Mouse (Mus musculus) MEL (cell line): ENCODE measurements at regions not wholly inside any gene's neighbourhood (a gene's known extent, or its start where the extent isn't known, plus 50 kb on each side); places are given as distances from the start of the nearest gene placed in this dataset.

Experiments
- DNase-seq: peaks from one replicate; pipeline ENCODE4 v3.0.0; 2011; ENCODE audit warnings: low read depth, low spot score
- H3K27ac ChIP-seq: 2 replicates; pipeline ENCODE4 v1.5.1; 2012; ENCODE audit warnings: low read depth, mild to moderate bottlenecking, control low read depth, low read length, moderate library complexity; ENCODE audit not compliant: control insufficient read depth
- H3K27me3 ChIP-seq, 2 experiments: fragments of 150-350 bp in 1 of 2; sonication (generic) in 1 of 2; 2 replicates each; pipeline ENCODE4 v1.6.1; 2012; ENCODE audit warnings: low read length in 2 of 2, mild to moderate bottlenecking in 2 of 2, improper control_type of control experiment in 1 of 2, moderate library complexity in 1 of 2; ENCODE audit not compliant: insufficient read depth in 2 of 2, control insufficient read depth in 1 of 2
- H3K36me3 ChIP-seq, 2 experiments: 2 replicates each; pipeline ENCODE4 v1.6.1; 2012 to 2014; ENCODE audit warnings: low read length in 2 of 2, improper control_type of control experiment in 1 of 2, inconsistent platforms in 1 of 2, mild to moderate bottlenecking in 1 of 2; ENCODE audit not compliant: insufficient read depth in 2 of 2, control insufficient read depth in 1 of 2
- H3K4me1 ChIP-seq, 2 experiments: fragments of 150-350 bp in 1 of 2; sonication (generic) in 1 of 2; 2 replicates each; pipeline ENCODE4 v1.6.1; 2012; ENCODE audit warnings: low read length in 2 of 2, improper control_type of control experiment in 1 of 2, mild to moderate bottlenecking in 1 of 2; ENCODE audit not compliant: insufficient read depth in 2 of 2, control insufficient read depth in 1 of 2
- H3K4me3 ChIP-seq, 2 experiments: fragments of 150-350 bp in 1 of 2; sonication (generic) in 1 of 2; 2 replicates each; pipeline ENCODE4 v1.5.1; 2012; ENCODE audit warnings: low read depth in 2 of 2, low read length in 2 of 2, mild to moderate bottlenecking in 2 of 2, moderate library complexity in 2 of 2, control low read depth in 1 of 2, improper control_type of control experiment in 1 of 2; ENCODE audit not compliant: control insufficient read depth in 1 of 2, insufficient read depth in 1 of 2
- H3K79me2 ChIP-seq: 2 replicates; pipeline ENCODE4 v1.6.1; 2012; ENCODE audit warnings: mild to moderate bottlenecking, low read length, moderate library complexity; ENCODE audit not compliant: control insufficient read depth, poor library complexity, insufficient read depth
- H3K9ac ChIP-seq: 2 replicates; pipeline ENCODE4 v1.6.1; 2012; ENCODE audit warnings: low read depth, mild to moderate bottlenecking, control low read depth, low read length, moderate library complexity; ENCODE audit not compliant: control insufficient read depth, poor library complexity, severe bottlenecking
- H3K9me3 ChIP-seq: fragments of 150-350 bp; sonication (generic); replicated peaks from 2 replicates; pipeline ENCODE4 v1.6.1; 2012; ENCODE audit warnings: mild to moderate bottlenecking, low read length, improper control_type of control experiment, moderate library complexity; ENCODE audit not compliant: insufficient read depth
- BHLHE40 ChIP-seq: IDR thresholded peaks from 2 replicates; pipeline ENCODE4 v1.6.1; 2012; ENCODE audit warnings: low read depth, mild to moderate bottlenecking, inconsistent platforms, low read length, improper control_type of control experiment, borderline replicate concordance
- CHD1 ChIP-seq: IDR thresholded peaks from 2 replicates; pipeline ENCODE4 v1.6.1; 2012; ENCODE audit warnings: low read depth, mild to moderate bottlenecking, inconsistent platforms, low read length, improper control_type of control experiment
- CTCF ChIP-seq, 3 experiments: IDR thresholded peaks in 2 of 3; conservative IDR thresholded peaks in 1 of 3; 2 replicates each; pipeline ENCODE4 v1.5.1; 2011 to 2012; ENCODE audit warnings: low read length in 3 of 3, low read depth in 2 of 3, mild to moderate bottlenecking in 2 of 3, improper control_type of control experiment in 1 of 3, inconsistent platforms in 1 of 3, mixed read lengths in 1 of 3, moderate library complexity in 1 of 3; ENCODE audit not compliant: control insufficient read depth in 1 of 3, insufficient read depth in 1 of 3, poor library complexity in 1 of 3, severe bottlenecking in 1 of 3
- E2F4 ChIP-seq: IDR thresholded peaks from 2 replicates; pipeline ENCODE4 v1.6.1; 2011; ENCODE audit warnings: low read depth, low read length, improper control_type of control experiment, borderline replicate concordance
- GABPA ChIP-seq: IDR thresholded peaks from 2 replicates; pipeline ENCODE4 v1.6.1; 2012; ENCODE audit warnings: low read depth, mild to moderate bottlenecking, inconsistent platforms, low read length, improper control_type of control experiment, moderate library complexity
- HCFC1 ChIP-seq: IDR thresholded peaks from 2 replicates; pipeline ENCODE4 v1.6.1; 2012; ENCODE audit warnings: low read depth, mild to moderate bottlenecking, inconsistent platforms, low read length, improper control_type of control experiment, moderate library complexity
- KAT2A ChIP-seq: conservative IDR thresholded peaks from 2 replicates; pipeline ENCODE4 v1.6.1; 2012; ENCODE audit warnings: low read depth, low read length, improper control_type of control experiment, inconsistent platforms
- MYB ChIP-seq: IDR thresholded peaks from 2 replicates; pipeline ENCODE4 v1.6.1; 2011; ENCODE audit warnings: mild to moderate bottlenecking, low read depth, low read length, improper control_type of control experiment
- MYC ChIP-seq: IDR thresholded peaks from 2 replicates; pipeline ENCODE4 v1.6.1; 2011; ENCODE audit warnings: low read depth, mild to moderate bottlenecking, low read length, improper control_type of control experiment, moderate library complexity
- NELFE ChIP-seq: IDR thresholded peaks from 2 replicates; pipeline ENCODE4 v1.6.1; 2011; ENCODE audit warnings: low read depth, low read length, improper control_type of control experiment
- POLR2A ChIP-seq, 2 experiments: IDR thresholded peaks; 2 replicates each; pipeline ENCODE4 v1.6.1; 2011 to 2012; ENCODE audit warnings: low read length in 2 of 2, mild to moderate bottlenecking in 2 of 2, control low read depth in 1 of 2, improper control_type of control experiment in 1 of 2, low read depth in 1 of 2, moderate library complexity in 1 of 2; ENCODE audit not compliant: control insufficient read depth in 1 of 2, insufficient read depth in 1 of 2, poor library complexity in 1 of 2
- RCOR1 ChIP-seq: IDR thresholded peaks from 2 replicates; pipeline ENCODE4 v1.6.1; 2012; ENCODE audit warnings: low read depth, mild to moderate bottlenecking, inconsistent platforms, low read length, improper control_type of control experiment
- USF1 ChIP-seq: IDR thresholded peaks from 2 replicates; pipeline ENCODE4 v1.6.1; 2014; ENCODE audit warnings: low read depth, mild to moderate bottlenecking, inconsistent platforms, low read length, improper control_type of control experiment, moderate library complexity
- USF2 ChIP-seq, 2 experiments: IDR thresholded peaks; 2 replicates each; pipeline ENCODE4 v1.6.1; 2011 to 2012; ENCODE audit warnings: improper control_type of control experiment in 2 of 2, low read length in 2 of 2, borderline replicate concordance in 1 of 2, inconsistent platforms in 1 of 2, low read depth in 1 of 2, mild to moderate bottlenecking in 1 of 2; ENCODE audit not compliant: insufficient read depth in 1 of 2
- ZKSCAN1 ChIP-seq: IDR thresholded peaks from 2 replicates; pipeline ENCODE4 v1.6.1; 2012; ENCODE audit warnings: low read depth, mild to moderate bottlenecking, inconsistent platforms, low read length, improper control_type of control experiment, moderate library complexity
- ZMIZ1 ChIP-seq: IDR thresholded peaks from 2 replicates; pipeline ENCODE4 v1.6.1; 2012; ENCODE audit warnings: low read depth, mild to moderate bottlenecking, inconsistent platforms, low read length, improper control_type of control experiment, moderate library complexity

GRCm38 (mm10) chr8:86164818-86165217 lies 324.1 kb downstream of the Phkb start:
- no peaks in the 10 kb centered on the region for H3K9me3 ChIP-seq

GRCm38 (mm10) chr8:86159074-86159783 lies 318.5 kb downstream of the Phkb start:
- Histone ChIP-seq H3K36me3 (no peaks in the 10 kb centered on the region), H3K27ac (no peak overlapping the region), H3K4me3 (no peak overlapping the region), H3K79me2 (no peaks in the 10 kb centered on the region), H3K9ac (no peak overlapping the region), H3K9me3 (no peaks in the 10 kb centered on the region), H3K4me1 (no peaks in the 10 kb centered on the region), H3K27me3 (no peaks in the 10 kb centered on the region)
- no peak for TF ChIP-seq ZKSCAN1
- DNase-seq = no peak

More at GRCm38 (mm10) chr8:86164818-86165217, 324.1 kb downstream of the Phkb start:
- H3K79me2 ChIP-seq = no peaks in the 10 kb centered on the region
- no peak overlapping the region for H3K9ac ChIP-seq
- H3K4me1 ChIP-seq = no peaks in the 10 kb centered on the region
- TF ChIP-seq NELFE (no peak), MYB (no peak), MYC (no peak), E2F4 (no peak), POLR2A (IDR thresholded peaks at IDR 0.05; ENCODE audit: control insufficient read depth in 1 of 2, insufficient read depth in 1 of 2, low read depth in 1 of 2, low read length in 2 of 2, poor library complexity in 1 of 2) (no peak), BHLHE40 (no peak), GABPA (no peak), CHD1 (no peak)
- H3K36me3 ChIP-seq = no peaks in the 10 kb centered on the region
- no peaks in the 10 kb centered on the region; a peak in 1 of 4 replicates for H3K27me3 ChIP-seq
- no peak overlapping the region for H3K4me3 ChIP-seq
- H3K27ac ChIP-seq = no peak overlapping the region
- no peak for DNase-seq

- Histone ChIP-seq H3K9ac (no peak overlapping the region), H3K4me1 (no peaks in the 10 kb centered on the region), H3K79me2 (no peaks in the 10 kb centered on the region), H3K27ac (no peak overlapping the region), H3K27me3 (0 out of 4 replicates have a peak, but pooled peaks cover 0 to 2% of the 10 kb centered on the region in 2 experiments), H3K36me3 (no peaks in the 10 kb centered on the region), H3K4me3 (no peak overlapping the region), H3K9me3 (no peaks in the 10 kb centered on the region)
- TF ChIP-seq RCOR1 (no peak), CHD1 (no peak), ZMIZ1 (no peak), KAT2A (no peak), POLR2A (IDR thresholded peaks at IDR 0.05; ENCODE audit: control insufficient read depth in 1 of 2, insufficient read depth in 1 of 2, low read depth in 1 of 2, low read length in 2 of 2, poor library complexity in 1 of 2) (no peak), CTCF (IDR thresholded peaks at IDR 0.05 in 2 of 3, conservative IDR thresholded peaks at IDR 0.05 in 1 of 3; ENCODE audit: control insufficient read depth in 1 of 3, insufficient read depth in 1 of 3, low read depth in 2 of 3, low read length in 3 of 3, poor library complexity in 1 of 3, severe bottlenecking in 1 of 3) (no peak), USF1 (no peak), E2F4 (no peak), USF2 (IDR thresholded peaks at IDR 0.05; ENCODE audit: borderline replicate concordance in 1 of 2, insufficient read depth in 1 of 2, low read depth in 1 of 2, low read length in 2 of 2) (no peak), HCFC1 (no peak)
- peak; percentile 16 for DNase-seq
Measured at GRCm38 (mm10) chr8:86147586-86147985, 306.8 kb downstream of the Phkb start.
